Mouse (Mus musculus) stomach, postnatal 0 days (tissue): Measurements from ENCODE around the gene Aven.

ENCODE experiments used
- CTCF ChIP-seq: IDR thresholded peaks from 2 replicates; pipeline ENCODE4 v1.5.1; 2016; ENCODE audit warnings: antibody characterized with exemption, low read depth, mild to moderate bottlenecking, moderate library complexity
- EP300 ChIP-seq: optimal IDR thresholded peaks from 2 replicates; pipeline ENCODE3; 2016; ENCODE audit warnings: antibody characterized with exemption

DNA sequence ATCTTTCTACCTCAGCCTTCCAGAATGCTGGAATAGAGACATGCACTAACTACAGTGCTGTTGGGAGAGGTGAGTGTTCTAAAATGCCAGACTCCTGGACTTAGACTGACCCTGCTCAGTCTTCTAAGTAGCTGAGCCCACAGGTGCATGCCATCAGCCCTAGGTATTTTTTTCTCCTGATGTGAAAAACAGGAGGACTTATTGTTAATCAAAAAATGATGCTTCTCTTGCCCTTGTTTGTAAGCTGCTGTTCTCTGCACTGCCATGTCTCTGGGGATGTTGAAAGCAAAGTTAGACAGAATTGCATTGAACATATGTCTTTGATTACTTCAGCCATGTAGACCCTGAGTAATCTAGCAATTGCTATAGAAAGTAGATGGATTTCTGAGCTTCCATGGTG lies 64.7 kb downstream of the Aven start:
- no peak for TF ChIP-seq CTCF
- TF ChIP-seq EP300, result no peak
